Mouse (Mus musculus) cerebellum, adult 11-12 months (tissue): ENCODE data around the gene Lypd4.
"Not testable (repeated sequence)": the region's sequence is repeated elsewhere in the genome, so short reads cannot be mapped to it uniquely, and the experiment has no call there.

Experiments
- DNase-seq: peaks from one replicate; pipeline ENCODE4 v3.0.0; 2022

The Lypd4 gene

DNA sequence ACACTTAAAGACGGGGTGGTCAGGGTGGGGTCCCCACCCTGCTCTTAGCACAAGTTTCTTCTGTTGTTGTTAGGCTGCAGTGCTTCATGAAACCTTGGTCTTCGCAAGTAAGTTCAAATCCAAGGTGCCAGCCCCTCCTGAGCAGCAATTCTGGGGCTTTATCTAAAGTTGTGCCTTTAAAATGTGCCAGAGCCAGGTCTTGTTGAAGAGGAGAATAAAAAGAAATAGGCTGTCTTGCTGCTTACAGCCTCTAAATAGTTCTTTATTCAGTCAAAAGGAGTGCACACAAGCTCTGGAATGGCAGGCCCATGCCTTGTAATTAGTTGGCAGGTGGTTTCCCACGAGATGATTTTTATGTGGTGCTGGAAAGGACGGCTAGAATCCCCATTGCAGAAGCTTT lies 17.4 kb upstream of the Lypd4 start:
- peak; percentile 15 for DNase-seq

- no peak for DNase-seq
Measured at GRCm38 (mm10) chr7:24886308-24886633, 16.5 kb upstream of the Lypd4 start.

DNA sequence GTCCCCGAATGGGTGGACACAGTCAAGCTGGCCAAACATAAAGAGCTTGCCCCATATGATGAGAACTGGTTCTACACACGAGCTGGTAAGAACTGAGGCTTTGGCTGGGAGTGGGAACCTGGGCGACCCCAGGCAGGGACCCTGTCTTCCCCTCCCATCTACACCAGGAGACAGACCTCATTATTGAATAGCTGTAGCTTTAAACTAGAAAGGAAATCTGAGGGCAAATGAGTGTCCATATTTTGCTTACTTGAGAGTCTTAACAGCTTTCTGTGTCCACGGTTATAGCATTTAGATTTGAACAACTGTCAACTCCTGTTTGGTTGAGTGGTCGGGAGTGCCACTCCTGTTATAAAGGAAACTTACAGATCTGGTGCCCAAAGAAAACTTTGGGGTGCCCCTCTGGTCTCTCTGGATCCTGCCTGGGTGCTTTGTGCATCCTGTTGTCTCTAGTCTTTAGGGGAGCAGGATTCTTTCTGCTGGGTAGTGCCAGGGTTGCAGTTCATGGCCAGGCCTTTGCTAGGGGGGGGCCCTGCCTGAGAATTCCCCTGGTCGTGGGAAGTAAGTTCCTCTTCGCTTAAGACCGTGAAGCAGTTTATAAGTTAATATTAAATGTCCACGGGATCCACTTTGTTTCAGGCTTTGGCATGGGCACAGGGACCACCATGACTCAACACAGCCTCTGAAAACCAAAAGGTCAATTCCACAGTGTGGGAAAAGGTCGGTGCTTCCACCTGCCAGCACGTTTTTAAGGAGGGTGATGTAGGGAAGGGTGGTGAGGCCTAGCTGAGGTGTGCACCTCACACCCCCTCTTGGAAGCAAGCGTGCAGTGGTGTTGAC lies 15.9 kb upstream of the Lypd4 start:
- DNase-seq = peak; percentile 60

- DNase-seq = peak; percentile 78
Measured at GRCm38 (mm10) chr7:24884693-24885291, 15.1 kb upstream of the Lypd4 start.

GRCm38 (mm10) chr7:24883896-24884692 lies 14.4 kb upstream of the Lypd4 start, which contains the start of gene Rps19:
Gene Rps19, plus strand, starts transcription at chr7:24884371.
- peak; percentile 99 for DNase-seq

- peak; percentile 55 for DNase-seq
Measured at GRCm38 (mm10) chr7:24882416-24883199, 12.9 kb upstream of the Lypd4 start.

DNA sequence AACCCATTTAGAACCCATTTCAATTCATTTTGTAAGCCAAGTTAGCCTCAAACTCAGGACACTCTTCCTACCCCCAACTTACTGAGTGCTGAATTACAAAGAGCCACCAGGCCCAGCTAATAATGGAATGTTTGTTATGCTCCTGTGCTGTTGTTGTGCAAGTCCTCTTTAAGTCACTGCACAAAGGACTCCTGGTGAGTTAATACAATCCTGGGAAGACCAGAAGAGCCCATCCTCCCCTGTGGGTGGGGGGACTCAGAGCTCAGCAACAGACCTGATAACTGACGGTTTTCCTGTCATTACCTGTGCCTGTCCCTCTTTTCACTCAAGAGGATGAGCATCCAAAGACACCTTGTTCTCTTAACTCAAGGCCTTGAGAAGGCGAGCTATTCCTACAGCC lies 9.9 kb upstream of the Lypd4 start:
- no peak for DNase-seq

GRCm38 (mm10) chr7:24877588-24877987 lies 7.8 kb upstream of the Lypd4 start:
- no peak for DNase-seq

DNA sequence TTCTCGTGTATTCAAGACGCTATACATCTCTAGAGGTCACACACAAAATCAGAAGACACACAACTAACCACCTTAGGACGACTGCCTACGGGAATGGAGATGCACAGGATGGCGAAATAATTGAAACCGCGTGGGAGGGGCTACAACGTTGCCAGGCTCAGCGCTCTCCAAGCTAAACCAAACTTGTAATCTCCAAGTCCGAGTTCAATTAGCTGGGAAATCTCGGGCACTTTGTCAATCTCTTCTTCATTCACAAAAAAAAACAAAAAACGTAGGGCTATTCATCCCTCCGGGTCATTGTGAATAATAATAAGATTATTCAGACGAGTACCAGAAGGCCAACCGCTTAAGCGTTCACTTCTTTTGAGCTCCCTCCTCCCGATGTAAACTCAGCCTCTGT lies 661 bp downstream of the Lypd4 start:
- no peak for DNase-seq

- no peak for DNase-seq
Measured at GRCm38 (mm10) chr7:24864156-24864555, 5.6 kb downstream of the Lypd4 start.

GRCm38 (mm10) chr7:24862853-24863252 lies 6.9 kb downstream of the Lypd4 start:
- DNase-seq = no peak

DNA sequence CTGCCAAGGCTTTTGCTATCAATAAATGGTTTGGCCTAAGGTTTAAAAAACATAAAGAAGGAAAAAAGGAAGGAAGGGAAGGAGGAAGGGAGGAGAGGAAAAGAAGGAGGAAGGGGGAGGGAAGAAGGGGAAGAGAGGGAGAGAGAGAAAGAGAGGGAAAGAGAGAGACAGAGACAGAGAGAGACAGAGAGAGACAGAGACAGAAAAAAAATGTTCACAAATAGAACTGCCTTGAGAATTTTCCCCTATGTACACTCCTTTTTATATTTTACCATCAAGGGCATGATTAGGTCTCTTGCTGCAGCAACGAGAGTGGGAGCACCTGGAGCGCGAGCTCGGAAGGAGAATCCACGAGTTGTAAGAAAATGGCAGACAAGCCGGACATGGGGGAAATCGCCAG lies 7.8 kb downstream of the Lypd4 start, which contains the start of gene Gm9844:
Gene Gm9844, plus strand, starts transcription at position 301 of the 400 bp plus-strand sequence.
- DNase-seq = no peak

- no peak for DNase-seq
Measured at GRCm38 (mm10) chr7:24859234-24859633, 10.5 kb downstream of the Lypd4 start.

GRCm38 (mm10) chr7:24856460-24857120 lies 13.2 kb downstream of the Lypd4 start:
- no peak for DNase-seq

GRCm38 (mm10) chr7:24853695-24854094 lies 16.0 kb downstream of the Lypd4 start:
- no peak for DNase-seq

DNA sequence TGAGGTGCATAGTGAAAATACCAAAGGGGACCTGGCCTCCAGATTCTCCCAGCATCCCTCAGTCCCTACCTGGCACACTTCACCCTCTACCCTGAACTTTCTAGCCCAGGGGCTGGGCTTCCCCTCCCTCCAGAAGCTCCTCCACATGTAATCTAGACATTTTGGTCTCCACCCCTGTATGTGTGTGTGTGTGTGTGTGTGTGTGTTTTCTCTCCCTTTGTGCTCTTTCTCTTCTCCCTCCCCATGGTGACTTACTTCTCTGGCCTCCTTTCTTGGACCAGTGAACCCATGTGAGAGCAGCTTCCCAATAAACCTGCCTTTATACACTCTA lies 16.5 kb downstream of the Lypd4 start:
- DNase-seq = no peak

- no peak for DNase-seq
Measured at GRCm38 (mm10) chr7:24852557-24853232, 17.0 kb downstream of the Lypd4 start.

DNA sequence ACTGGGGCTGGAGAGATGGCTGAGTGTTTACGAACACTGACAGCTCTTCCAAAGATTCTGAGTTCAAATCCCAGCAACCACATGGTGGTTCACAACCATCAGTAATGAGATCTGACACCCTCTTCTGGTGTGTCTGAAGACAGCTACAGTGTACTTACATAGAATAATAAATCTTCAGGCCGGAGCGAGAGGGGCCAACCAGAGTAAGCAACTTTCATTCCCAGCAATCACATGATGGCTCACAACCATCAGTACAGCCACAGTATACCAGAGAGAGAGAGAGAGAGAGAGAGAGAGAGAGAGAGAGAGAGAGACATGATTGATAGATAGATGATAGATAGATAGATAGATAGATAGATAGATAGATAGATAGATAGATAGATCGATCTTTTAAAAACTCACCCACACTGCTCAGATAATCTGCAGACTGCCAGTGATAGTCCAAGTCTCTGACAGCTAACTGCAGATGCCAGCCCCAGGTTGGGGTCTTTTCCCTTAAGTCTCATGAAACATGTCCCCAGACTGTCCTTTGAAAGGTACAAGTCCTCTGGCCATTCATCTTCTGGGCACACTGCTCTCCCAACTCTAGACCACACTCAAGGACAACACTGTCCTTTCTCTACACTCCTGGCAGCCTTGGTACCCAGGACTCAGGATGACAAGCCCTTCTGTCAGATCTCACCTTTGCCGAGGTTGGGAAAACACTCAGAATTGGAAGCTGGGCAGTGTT lies 18.0 kb downstream of the Lypd4 start:
- DNase-seq = no peak

GRCm38 (mm10) chr7:24850899-24851303 lies 18.8 kb downstream of the Lypd4 start:
- DNase-seq = no peak

DNA sequence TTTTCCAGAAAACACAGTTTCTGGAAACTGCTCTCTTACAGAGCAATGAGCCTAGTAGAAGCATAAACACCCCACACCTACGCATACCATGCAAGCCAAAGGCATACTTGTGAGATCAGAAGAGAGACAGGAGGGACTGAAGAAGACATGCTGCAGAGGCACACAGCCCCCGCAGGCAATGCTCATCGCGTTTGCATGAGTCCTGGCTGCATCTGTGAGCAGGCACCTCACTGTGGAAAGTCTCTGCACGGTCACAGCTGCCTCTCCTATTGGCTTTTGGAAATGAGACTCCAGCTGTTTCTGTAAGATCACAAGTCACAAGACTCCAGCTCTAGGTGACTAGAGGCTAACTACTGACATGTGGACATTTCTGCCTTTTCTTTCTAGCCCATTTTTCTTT lies 19.6 kb downstream of the Lypd4 start:
- DNase-seq = no peak

GRCm38 (mm10) chr7:24846576-24846975 lies 23.2 kb downstream of the Lypd4 start:
- not testable (repeated sequence) for DNase-seq
